Mouse (Mus musculus) heart, postnatal 0 days (tissue): ENCODE data around the gene Socs1.

Source experiments
- CTCF ChIP-seq: IDR thresholded peaks from 2 replicates; pipeline ENCODE4 v1.5.1; 2016; ENCODE audit warnings: antibody characterized with exemption, control low read depth, low read depth
- EP300 ChIP-seq: IDR thresholded peaks from 2 replicates; pipeline ENCODE4 v1.6.1; 2016; ENCODE audit warnings: antibody characterized with exemption, low read depth

DNA sequence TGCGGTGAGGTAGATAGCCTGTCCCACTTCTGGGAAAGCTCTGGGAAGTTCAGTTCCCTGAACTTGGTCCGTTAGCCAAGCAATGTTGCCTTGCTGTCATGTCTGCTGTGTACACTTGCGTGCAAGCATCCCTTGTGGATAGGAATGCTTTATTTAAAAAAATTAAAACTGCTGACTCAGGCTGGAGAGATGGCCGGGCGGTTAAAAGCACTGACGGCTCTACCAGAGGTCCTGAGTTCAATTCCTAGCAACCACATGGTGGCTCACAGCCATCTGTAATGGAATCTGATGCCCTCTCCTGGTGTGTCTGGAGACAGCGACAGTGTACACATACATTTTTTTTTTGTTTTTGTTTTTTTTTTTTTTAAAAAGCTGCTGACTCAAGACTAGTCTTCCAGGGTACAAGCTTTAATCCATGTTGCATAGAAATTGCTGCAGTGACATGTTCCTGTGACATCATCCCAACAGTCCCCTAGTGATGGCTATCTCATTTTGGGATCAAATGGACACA is 2.3 kb upstream of the Socs1 start:
- TF ChIP-seq CTCF, result no peak
- no peak for TF ChIP-seq EP300
